Mouse (Mus musculus) c-Kit-positive CD71-positive TER-119-positive erythroid progenitor cells, embryonic 14.5 days (primary cell): Measurements from ENCODE around the gene Spta1.

Source experiments
- DNase-seq: peaks from one replicate; pipeline ENCODE4 v3.0.0-alpha.2; 2013; ENCODE audit warnings: low spot score

Spta1 gene

DNA sequence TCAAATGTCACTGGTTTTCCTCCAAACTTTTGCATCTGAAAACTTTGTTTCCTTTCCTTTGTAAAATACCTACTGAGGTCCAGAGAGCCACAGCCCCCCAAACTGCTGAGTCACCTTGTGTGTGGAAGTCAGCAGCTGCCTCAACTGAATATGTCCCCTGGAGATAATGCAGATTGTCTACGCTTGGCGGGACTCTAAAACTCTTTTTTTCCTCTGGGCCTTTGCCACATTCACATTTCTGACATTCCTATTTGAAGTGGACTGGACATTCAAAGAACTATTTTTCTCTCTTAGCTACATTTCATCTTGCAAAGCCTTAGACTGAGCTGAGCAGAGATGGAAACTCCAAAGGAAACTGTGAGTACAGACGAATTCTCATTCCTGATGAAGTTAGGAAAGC lies at the start of gene Spta1:
Gene Spta1 (plus strand): TSS at position 172 of the 400 bp plus-strand sequence.
- peak; percentile 91 for DNase-seq

DNA sequence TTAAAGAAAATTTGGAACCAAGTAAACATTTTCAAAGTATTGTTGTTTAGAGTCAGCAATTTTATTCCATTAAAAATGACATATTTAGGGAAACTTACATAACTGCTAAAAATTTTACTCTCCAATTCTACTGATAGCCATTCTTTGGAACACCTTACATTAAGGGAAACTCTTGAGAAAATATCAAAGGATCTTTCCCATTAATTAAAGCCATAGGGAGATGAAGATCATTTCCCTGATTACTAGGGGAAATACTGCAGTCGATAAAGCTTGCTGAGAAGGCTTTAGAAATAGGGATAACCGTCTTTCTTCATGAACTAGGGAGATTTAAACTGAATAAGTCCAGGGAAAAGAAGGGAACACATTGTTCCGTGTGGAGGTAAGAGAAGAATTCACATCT lies 41.4 kb upstream of the Spta1 start, which contains the start of gene Olfr424:
Gene Olfr424 (plus strand): TSS at position 301 of the 400 bp plus-strand sequence.
- DNase-seq: no peak

DNA sequence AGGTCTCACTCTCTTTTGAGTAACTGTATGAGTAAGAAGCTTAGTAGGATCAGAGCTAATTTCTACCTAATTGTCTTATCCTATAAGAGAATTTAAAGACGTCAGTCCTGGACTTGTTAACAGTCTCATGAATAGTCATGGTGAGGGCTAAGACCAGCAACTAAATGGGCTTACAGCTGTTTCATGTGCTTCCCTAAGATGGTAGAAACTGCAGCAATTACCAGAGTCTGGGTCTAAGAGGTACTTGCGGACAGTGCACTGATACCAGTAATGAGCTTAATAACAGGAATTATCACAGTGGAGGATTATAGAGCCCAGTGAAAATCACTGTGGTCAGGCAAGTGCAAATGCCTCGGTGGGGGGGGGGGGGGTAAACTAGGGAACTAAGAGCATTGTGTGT lies 40.6 kb upstream of the Spta1 start:
- no peak for DNase-seq

DNA sequence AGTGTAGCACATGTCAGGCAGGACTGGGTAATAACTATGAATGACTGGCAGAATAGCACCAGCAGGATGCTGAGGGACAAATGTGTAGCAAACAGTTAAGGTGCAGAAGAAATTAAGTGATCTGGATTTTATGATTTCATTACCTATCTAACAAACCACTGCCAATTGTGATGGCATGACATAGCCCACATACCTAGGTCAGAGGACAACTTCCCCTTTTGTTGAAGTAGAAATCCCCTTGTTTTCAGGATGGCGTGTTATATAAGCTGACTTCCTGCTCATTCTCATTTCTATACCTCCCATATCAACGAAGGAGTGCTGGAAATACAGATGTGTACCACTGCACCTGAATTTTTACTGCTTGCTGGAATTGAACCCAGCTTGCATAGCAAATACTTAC lies 31.2 kb upstream of the Spta1 start:
- DNase-seq: no peak

DNA sequence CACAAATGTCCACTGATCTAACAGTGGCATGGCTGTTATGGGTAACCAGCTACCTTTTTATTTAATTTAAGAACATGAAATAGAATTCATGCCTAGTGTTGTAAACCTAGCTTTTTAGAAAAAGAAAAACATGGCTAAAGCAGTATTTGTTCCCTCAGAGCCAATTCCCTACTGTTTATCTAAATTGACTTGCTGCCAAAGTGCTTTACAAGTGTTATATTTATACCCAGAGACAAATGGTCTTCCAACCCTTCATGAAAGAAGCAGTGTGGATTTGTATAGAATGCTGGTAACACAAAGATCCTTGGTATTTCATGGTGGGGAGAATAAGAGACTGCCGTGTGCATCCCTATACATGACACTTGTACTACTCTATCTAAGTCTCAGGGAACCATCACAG lies 25.9 kb upstream of the Spta1 start:
- DNase-seq: no peak

DNA sequence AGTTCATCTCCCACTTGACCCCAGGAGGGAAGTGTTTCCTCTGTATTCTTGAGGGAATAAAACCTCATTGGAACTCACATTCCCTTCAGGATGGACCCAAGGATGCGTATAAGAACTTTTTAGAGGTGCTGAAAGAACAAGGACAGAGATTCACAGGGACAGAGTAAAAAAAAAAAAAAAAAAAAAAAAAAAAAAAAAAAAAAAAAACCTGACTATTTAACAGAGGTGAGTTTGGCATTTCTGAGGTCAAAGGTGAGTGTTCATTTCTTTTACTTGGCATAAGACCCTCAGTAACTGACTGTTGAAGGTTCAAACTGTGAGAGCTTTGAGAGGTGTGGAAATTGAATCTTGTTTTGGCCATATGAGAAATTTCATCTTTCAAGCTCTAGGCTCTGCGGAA lies 23.3 kb upstream of the Spta1 start:
- no peak for DNase-seq

DNA sequence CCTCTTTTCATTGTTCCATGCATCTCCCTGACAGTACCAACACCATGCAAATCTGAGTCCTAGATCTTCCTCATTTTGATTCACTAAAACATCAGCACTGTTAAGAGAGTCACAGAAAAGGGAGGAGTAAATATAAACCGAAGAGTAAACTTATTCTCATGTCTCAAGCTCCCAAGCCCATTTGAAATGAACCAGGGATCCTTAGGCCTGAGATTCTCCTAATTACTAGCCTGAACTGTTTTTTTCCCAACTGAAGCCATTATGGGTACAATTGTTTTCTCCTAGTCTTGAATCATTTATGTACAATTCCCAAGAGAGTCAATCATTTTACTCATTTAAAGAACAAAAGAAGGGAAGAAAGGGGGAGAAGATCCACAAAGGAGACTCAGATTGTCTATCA lies 17.2 kb upstream of the Spta1 start, which contains the start of gene Olfr420:
Gene Olfr420 (plus strand): TSS at position 301 of the 400 bp plus-strand sequence.
- no peak for DNase-seq

DNA sequence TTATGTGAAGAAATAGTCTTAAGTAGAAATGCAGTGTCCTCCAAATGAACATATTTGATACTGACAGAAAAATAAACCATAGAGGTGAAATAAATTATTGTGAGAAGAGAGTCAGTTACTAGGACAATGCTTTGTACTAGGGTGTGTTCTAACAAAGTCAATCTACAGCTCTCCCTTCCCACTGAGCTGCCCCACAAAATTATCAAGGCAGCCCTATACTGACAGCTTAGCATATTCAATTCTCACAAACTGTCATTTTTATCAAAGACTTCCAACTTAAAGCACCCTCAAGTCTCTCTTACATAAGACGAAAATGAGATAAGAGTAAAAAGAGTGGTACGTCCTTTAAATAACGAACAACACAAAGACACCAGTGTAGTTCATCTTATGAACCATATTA lies 15.0 kb upstream of the Spta1 start:
- no peak for DNase-seq

DNA sequence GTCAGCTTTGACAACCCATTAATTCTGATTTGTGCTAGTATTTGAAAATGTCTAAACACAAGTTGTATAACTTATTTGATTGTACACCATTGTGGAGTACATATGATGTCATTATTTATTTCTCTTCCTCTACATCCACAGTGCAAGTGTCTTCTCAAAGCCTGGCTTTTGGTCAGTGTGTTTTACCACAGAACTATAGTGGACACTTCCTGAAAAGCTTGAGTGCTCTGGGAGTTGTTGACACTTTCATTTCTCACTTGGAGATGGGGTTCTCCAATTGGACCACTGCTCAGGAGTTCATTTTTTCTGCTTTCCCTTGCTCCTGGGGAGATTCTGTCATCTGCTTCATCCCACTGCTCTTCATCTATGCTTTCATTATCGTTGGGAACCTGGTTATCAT lies 14.1 kb upstream of the Spta1 start:
- DNase-seq: no peak

DNA sequence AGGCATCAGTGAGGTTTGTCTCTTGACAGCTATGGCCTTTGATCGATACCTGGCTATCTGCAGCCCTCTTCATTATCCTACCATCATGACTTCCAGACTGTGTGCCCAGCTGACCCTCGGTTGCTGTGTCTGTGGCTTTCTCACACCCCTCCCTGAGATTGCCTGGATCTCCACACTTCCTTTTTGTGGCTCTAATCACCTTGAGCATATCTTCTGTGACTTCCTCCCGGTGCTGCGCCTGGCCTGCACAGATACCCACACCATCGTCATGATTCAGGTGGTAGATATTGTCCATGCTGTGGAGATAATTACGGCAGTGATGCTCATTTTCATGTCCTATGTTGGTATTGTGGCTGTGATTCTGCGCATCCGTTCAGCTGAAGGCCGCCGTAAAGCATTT lies 13.5 kb upstream of the Spta1 start:
- DNase-seq: no peak

DNA sequence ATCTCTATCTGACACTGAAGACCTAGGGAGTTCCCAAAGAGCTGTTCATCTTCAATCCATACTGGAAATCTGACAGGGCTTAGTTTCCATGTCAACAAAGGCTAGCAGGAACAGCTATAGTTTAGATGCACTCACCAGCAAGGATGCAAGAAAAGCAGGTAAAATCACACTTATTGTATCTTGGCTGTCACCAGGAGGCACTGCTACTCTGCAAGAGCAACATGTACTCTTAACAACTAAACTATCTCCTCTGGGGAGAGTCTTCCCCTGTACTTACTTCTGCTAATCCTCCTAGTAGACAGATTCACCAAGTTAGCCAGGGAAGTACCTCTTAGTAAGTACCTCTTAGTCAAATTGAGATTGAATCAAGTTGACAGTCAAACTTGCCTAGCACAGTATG lies 3.6 kb upstream of the Spta1 start:
- peak; percentile 75 for DNase-seq

DNA sequence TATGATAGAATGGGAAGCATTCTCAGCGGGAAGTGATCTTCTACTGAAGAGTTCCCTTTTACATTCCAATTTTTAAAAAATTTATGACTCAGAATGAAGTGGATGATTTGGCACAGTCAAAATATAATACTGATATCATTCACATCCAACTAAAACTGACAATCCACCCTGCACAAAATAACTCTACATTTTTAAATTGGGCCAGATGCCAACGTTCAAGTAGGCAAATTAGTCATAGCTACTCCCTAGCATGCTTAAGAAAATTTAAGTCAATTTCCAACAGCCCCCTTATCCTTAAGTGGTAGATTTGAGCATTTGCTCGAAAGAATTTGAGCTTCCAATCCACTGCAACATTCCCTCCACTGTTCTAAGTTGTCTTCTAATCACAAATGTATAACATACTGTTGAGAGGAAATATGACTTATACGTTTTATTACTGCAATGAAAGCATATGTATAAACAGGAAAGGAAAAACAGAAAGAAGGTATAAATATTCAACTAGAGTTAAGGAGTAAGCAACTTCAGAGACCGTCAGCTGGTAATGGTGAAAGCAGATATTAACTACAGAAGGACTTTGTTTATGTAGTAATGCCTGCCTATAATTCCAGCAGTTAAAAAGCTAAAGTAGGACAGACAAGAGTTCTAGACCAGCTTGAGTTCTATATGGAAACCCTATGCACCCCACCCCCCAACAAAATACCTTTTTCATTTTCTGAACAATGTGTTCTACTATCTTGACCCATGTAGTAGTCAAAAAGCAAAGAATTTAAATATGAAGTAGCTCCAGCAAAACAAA lies 1.7 kb upstream of the Spta1 start:
- DNase-seq: no peak

DNA sequence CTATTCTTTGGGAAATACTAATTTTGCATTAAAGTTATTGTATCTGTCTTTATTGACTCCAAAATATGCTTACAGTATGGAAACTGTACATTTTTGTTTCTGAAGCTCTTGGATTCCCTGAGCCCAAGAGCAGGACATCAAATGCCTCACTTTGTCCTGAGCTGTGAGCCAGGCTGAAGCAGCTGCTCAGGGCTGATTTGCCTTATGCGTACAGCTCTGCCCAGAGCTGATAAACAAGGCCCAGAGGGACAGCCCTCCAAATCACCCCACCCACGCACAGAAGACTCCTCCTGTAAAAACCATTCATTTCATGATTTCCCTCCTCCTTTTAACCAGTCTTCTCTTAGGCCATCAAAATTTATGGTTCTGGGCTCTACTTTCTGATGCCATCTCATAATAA lies 1.0 kb upstream of the Spta1 start:
- peak; percentile 89 for DNase-seq

DNA sequence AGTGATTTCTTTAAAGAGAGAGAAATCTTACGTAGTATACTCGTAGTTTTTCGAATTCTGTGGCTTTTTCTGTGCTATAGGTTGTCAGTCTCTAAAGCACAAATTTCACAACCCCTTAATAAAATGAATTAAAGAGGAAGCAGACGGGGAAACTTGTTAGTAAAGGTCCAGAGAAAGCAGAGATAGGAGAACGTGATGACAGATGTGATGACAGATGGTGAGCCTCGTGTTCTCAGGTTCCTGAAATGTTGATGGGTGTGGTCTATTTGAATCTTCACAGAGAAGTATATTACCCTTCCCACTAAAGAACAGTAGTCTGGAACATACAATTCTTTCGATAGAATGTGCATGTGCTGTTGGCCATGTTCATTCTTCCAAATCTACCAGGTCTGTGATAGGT lies 32.1 kb downstream of the Spta1 start:
- DNase-seq: no peak

DNA sequence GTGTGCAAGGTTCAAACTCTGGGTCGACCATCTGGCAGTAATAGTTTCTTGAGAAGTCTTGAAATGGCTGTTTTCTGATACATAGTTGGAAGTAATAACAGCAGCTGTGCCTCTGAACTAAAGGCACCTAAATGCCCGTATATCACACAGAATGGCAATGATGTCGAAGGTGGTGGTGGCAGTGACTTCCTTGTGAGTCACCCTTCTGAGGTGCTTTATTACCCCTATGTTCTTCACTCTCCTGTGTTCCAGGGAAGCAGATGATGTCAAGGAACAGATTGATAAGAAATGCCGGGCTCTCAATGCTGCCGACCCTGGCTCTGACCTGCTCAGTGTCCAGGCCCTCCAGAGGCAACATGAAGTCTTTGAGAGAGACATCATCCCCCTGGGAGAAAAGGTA lies 39.7 kb downstream of the Spta1 start:
- DNase-seq: no peak

DNA sequence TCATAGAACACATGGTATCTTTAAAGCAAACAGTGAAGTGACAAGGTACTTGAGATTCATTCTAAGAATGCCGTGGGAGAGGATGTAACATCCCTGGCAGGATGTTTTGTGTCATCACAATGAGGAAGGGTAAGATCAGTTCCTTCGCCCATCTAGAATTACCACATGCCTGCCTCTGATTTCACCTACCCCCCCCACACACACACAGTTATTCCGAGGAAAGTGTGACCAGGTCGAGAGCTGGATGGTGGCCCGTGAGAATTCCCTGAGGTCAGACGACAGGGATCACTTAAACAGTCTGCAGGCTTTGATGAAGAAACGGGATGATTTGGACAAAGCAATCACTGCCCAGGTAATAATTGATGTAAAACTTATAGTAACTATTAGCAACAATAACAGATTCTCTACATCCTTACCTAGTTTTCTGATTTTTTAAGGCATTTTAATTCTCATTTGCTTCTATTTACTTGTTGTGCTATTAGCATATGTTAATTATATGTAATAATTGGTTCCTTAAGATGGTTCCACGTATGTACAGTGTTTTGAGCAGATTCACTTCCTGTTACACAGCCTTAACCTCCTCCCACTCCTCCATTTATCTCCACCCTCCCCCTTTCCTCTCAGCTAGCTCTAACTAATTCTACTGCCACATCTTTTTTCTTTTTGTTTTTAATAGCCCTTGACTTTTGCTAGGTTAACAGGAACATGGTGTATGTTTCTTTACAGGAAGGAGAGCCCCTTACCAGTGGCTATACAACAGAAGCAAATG lies 42.9 kb downstream of the Spta1 start:
- no peak for DNase-seq

DNA sequence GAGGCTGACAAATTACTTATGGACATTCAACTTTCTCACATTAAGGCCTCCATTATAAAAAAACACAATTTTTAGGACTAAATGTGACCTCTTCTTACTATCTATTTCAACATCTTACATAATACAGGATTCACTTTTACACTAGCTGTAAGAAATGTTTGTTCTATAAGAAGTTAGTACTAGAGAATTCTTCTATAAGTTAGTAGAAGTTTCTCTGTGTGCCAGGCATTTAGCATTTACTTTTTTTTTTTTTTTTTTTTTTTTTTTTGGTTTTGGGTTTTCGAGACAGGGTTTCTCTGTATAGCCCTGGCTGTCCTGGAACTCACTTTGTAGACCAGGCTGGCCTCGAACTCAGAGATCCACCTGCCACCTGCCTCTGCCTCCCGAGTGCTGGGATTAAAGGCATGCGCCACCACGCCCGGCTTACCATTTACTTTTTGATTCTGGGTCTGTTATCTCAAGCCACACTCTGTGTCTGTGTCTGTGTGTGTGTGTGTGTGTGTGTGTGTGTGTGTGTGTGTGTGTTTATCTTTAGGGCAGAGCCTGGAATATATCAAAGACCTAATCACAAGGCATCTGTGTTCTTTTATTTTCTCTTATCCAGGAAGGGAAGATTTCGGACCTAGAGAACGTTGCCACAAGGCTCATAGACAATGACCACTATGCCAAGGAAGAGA lies 44.1 kb downstream of the Spta1 start:
- DNase-seq: no peak

DNA sequence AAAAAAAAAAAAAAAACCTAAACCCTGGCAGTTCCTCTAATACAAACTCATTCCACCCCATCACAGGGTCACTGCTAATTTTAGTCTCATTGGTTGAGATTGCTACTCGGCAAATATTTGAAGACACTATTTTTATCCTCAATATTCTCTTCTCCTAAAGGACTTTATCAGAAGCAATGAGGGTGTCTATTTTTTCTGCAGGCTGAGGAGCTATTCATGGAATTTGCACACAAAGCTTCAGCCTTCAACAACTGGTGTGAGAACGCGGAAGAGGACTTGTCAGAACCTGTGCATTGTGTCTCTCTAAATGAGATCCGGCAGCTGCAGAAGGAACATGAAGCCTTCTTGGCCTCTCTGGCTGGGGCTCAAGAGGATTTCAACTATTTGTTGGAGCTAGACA lies 67.3 kb downstream of the Spta1 start:
- DNase-seq: no peak

DNA sequence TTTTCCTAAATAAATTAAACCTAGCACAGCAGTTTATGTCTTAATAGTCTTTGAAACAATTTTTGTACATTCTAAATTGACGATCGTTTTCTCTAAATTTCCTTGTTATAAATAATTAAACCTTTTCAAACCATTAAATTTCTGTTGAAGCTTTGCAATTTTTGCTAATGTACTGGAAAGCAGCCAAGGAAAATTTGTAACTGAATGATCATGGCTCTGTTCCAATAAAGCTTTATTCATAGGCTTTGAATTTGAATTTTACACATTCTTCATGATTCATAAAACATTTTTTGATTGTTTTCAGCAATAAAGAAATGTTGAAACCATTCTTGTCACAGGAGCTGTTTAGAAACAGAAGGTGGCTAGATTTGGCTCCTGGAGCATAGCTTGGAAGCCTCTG lies 72.0 kb downstream of the Spta1 start:
- DNase-seq: no peak

DNA sequence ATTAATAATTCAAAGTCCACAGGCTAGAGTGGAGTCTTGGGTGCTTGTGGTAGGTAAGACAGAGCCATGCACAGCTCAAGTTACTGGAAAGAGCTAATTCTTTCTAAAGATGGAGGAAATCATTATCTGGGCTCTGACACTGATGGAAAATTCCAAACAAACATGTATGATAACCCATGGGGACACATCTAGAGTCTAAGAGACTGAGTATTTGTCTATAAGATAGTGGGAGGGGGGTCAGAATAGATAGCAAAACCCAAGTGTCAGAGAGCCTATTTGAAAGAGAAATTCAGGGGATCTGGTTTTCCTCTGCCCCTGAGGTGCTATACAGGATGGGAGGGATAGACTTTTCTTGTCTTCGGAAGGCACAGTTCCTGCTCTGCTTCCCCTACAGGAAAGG lies 73.5 kb downstream of the Spta1 start:
- DNase-seq: no peak

DNA sequence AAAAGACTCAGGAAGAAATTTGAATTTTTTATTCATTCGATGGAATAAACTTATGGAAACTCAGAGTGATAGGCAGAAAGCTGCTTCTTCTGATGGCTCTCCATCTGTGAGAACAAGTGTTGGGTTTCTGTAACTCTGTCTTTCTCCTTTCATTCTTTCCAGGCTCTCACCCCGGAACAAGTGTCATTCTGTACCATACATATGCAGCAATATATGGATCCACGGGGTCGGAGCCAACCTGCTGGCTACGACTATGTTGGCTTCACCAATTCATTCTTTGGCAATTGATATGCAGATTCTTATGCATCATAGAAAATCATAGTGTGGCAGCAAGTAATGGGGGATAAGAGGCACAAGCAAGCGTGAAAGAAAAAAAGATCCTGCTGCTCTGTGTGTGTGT lies 74.6 kb downstream of the Spta1 start:
- no peak for DNase-seq

DNA sequence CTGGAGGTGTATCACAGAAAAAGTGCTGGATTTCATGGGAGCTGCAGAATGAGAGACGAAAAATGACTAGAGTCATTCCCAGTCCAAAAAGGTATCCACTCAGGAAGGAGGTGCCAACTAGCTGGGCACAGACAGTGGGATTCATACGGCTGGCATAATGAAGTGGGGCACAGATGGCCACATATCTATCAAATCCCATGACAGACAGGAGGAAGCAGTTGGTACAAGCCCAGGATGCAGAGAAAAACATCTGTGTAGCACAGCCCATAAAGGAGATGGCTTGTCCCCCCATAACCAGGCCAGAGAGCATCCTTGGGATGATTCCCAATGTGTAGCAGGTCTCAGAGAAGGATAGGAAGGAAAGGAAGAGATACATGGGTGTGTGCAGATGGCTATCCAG lies 77.8 kb downstream of the Spta1 start:
- no peak for DNase-seq

DNA sequence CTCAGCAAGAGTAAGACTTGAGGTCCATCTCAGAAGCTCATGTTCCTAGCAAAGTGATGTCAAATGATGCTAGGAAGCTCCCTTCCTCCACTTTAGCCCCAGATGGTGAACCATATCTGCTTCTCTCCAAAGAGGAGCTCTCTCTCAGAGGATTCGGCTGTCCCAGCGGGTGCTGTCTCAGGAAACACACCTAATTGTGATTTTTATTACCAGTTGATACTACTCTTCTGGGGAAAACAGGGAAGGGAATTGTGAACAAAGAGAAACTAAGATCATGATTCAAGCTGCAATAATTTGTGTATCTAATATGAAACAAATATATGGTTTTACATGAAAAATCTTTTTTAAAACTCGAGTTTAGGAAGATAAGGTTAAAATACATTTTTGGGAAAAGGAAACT lies 79.4 kb downstream of the Spta1 start, which contains the start of gene Olfr419:
Gene Olfr419 (minus strand): TSS at position 101 of the 400 bp plus-strand sequence.
- DNase-seq: no peak
